Mouse (Mus musculus) CH12.LX (cell line): ENCODE data around the gene Rgs19.

ENCODE experiments used
- BHLHE40 ChIP-seq: IDR thresholded peaks from 2 replicates; pipeline ENCODE4 v1.6.1; 2011; ENCODE audit warnings: mild to moderate bottlenecking, low read depth, low read length, improper control_type of control experiment
- CTCF ChIP-seq, 2 experiments: IDR thresholded peaks in 1 of 2; conservative IDR thresholded peaks in 1 of 2; 2 replicates each; pipeline ENCODE4 v1.5.1; 2011 to 2012; ENCODE audit warnings: low read depth in 2 of 2, low read length in 2 of 2, improper control_type of control experiment in 1 of 2, inconsistent platforms in 1 of 2, mild to moderate bottlenecking in 1 of 2, moderate library complexity in 1 of 2
- EP300 ChIP-seq: IDR thresholded peaks from 2 replicates; pipeline ENCODE4 v1.6.1; 2011; ENCODE audit warnings: low read length, improper control_type of control experiment
- GABPA ChIP-seq: IDR thresholded peaks from 2 replicates; pipeline ENCODE4 v1.6.1; 2012; ENCODE audit warnings: low read depth, low read length, improper control_type of control experiment, inconsistent platforms; ENCODE audit not compliant: insufficient replicate concordance
- HCFC1 ChIP-seq: IDR thresholded peaks from 2 replicates; pipeline ENCODE4 v1.6.1; 2012; ENCODE audit warnings: low read depth, mild to moderate bottlenecking, inconsistent platforms, low read length, improper control_type of control experiment
- MAX ChIP-seq: IDR thresholded peaks from 2 replicates; pipeline ENCODE4 v1.6.1; 2011; ENCODE audit warnings: low read length, improper control_type of control experiment
- MXI1 ChIP-seq: IDR thresholded peaks from 2 replicates; pipeline ENCODE4 v1.6.1; 2011; ENCODE audit warnings: mild to moderate bottlenecking, low read depth, low read length, improper control_type of control experiment
- PAX5 ChIP-seq: IDR thresholded peaks from 2 replicates; pipeline ENCODE4 v1.6.1; 2012; ENCODE audit warnings: low read length, inconsistent platforms, mixed read lengths
- POLR2A ChIP-seq: IDR thresholded peaks from 2 replicates; pipeline ENCODE4 v1.6.1; 2011; ENCODE audit warnings: low read depth, mild to moderate bottlenecking, improper control_type of control experiment, low read length
- RCOR1 ChIP-seq: conservative IDR thresholded peaks from 2 replicates; pipeline ENCODE4 v1.6.1; 2012; ENCODE audit warnings: low read depth, mild to moderate bottlenecking, inconsistent platforms, low read length, improper control_type of control experiment
- TBP ChIP-seq: conservative IDR thresholded peaks from 2 replicates; pipeline ENCODE4 v1.6.1; 2011; ENCODE audit warnings: low read depth, low read length, improper control_type of control experiment
- TCF12 ChIP-seq: IDR thresholded peaks from 2 replicates; pipeline ENCODE4 v1.6.1; 2014; ENCODE audit warnings: low read depth, mild to moderate bottlenecking, inconsistent platforms, low read length, improper control_type of control experiment
- ZC3H11A ChIP-seq: IDR thresholded peaks from 2 replicates; pipeline ENCODE4 v1.6.1; 2012; ENCODE audit warnings: low read depth, mild to moderate bottlenecking, inconsistent platforms, low read length, improper control_type of control experiment
- ZNF384 ChIP-seq: IDR thresholded peaks from 2 replicates; pipeline ENCODE4 v1.6.1; 2012; ENCODE audit warnings: low read depth, low read length, improper control_type of control experiment, inconsistent platforms

- no peak for TF ChIP-seq CTCF (conservative IDR thresholded peaks at IDR 0.05 in 1 of 2, IDR thresholded peaks at IDR 0.05 in 1 of 2; ENCODE audit: low read depth in 2 of 2, low read length in 2 of 2)
- TF ChIP-seq TBP, result no peak
- TF ChIP-seq MXI1, result no peak
- no peak for TF ChIP-seq ZC3H11A
- TF ChIP-seq POLR2A, result no peak
- TF ChIP-seq GABPA, result no peak
- no peak for TF ChIP-seq EP300
- no peak for TF ChIP-seq PAX5
- TF ChIP-seq ZNF384, result no peak
- TF ChIP-seq TCF12, result no peak
- TF ChIP-seq MAX, result no peak
- no peak for TF ChIP-seq RCOR1
- no peak for TF ChIP-seq BHLHE40
- no peak for TF ChIP-seq HCFC1
Observed at GRCm38 (mm10) chr2:181694581-181694980, 804 bp upstream of the Rgs19 start.
